Mouse (Mus musculus): Measurements from ENCODE around the gene Ddx28. TPM values are rescaled to one million over a fixed set of nuclear protein-coding genes. Genes with fewer than 3 reads are reported as not detected.

Gene Ddx28
- polyA plus RNA-seq, 1 experiment from 2014 or later = 10.2 TPM

DNA sequence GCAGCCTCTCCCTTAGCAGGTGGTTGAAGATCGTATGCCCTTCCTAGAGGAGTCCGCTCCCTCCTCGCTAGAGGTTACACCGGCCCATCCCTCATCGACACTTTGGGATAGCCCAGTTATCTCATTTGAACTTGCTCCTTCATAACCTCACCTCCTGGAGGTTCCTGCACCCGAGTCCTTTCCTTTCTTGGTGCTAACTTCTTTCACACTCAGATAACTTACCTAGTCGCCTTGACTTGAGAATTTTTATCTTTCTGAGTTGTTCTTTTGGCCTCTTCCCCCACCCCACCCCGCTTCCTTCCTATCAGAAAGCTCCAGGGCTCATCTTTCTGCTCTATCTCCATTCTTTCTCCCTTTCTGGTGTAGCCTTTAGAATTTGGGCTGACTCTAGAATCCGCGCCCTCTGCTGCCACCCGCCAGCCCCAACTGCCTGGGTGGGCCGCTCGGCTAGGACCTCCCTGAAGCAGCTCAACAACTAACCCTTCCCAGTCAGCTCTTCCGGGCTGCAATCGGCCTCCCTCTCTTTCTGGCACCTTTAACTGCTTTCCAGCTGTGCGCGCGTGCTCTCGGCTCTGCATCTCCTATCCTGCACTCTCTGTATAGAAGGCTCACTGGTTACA is 44.9 kb downstream of the Ddx28 start:
- Histone ChIP-seq H3K79me2 (ENCODE audit: inconsistent target) (peaks cover 36% of the 10 kb centered on the region), H3K4me3 (ENCODE audit: inconsistent target) (no peak overlapping the region; the same call in 1 of the 2 replicates), H3K27ac (no peak overlapping the region), H3K36me3 (ENCODE audit: inconsistent target) (no peaks in the 10 kb centered on the region)
- WGBS (ENCODE audit: missing documents) = 36% methylated on average over 19 of the region's 19 CpGs

DNA sequence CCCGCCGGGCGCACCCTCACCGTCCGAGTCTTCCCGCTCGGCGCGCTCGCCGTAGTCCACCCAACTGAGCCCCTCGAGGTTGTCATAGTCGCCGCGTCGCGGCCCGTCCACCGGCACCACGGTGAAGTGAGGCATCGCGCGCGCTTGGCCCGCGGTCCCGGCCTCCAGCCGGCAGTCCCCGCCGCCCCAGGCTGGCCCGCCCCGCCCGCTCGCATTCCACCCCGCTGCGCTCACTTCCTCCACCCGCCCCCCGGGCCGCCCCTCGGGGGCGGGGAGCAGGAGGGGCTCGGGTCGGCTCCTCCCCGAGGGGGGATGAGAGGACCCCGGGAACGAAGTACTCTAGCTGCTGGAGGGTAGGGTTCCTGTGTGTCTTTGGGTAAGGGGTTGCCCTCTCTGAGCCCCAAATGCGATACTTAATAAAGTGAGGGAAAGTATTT is 45.8 kb downstream of the Ddx28 start, which contains the start of gene Slc12a4:
Gene Slc12a4, minus strand, starts transcription at position 193 of the 437 bp plus-strand sequence.
- peak within 1 kb of the TSS; percentile 44 for H3K4me3 ChIP-seq (ENCODE audit: inconsistent target)
- 0% methylated on average over 35 of the region's 47 CpGs for WGBS (ENCODE audit: missing documents)
- no peaks in the 10 kb centered on the region for H3K36me3 ChIP-seq (ENCODE audit: inconsistent target)
- H3K79me2 ChIP-seq (ENCODE audit: inconsistent target) = peaks cover 45% of the 10 kb centered on the region
- no peak within 1 kb of the TSS for H3K27ac ChIP-seq

DNA sequence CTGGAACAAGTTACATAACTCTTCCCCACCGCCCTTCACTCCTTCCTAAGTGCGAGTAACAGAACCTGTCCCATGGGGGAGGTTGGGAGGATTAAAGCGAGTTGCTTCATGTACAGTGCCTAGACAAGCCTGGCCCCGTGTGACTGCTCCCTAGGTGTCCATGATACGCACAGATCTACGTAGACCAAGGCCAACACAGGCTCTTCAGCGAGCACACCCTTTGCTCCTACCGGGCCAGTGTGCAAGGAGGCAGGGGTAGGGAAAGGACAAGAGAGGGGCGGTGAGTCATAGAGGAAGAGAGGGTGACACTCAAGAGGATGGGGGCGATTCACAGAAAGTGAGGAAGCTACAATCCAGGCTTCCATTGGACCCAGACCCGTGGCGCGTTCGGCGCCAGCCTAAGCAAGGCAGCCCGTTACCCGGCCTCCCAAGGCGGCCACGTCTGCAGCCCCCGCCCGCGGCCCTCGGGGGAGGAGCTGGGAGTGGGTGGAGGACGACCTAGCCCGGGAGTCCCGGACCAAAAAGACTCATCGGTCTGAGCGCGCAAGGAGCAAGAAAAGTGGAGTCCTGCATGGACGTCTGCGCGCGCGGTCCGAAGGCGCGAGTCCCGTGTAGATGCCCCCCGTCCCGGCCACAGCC is 46.3 kb downstream of the Ddx28 start:
- H3K27ac ChIP-seq = no peak overlapping the region
- H3K36me3 ChIP-seq (ENCODE audit: inconsistent target) = no peaks in the 10 kb centered on the region
- 7% methylated on average over 40 of the region's 40 CpGs for WGBS (ENCODE audit: missing documents)
- H3K4me3 ChIP-seq (ENCODE audit: inconsistent target) = peak overlapping the region; percentile 44
- H3K79me2 ChIP-seq (ENCODE audit: inconsistent target) = peaks cover 47% of the 10 kb centered on the region

DNA sequence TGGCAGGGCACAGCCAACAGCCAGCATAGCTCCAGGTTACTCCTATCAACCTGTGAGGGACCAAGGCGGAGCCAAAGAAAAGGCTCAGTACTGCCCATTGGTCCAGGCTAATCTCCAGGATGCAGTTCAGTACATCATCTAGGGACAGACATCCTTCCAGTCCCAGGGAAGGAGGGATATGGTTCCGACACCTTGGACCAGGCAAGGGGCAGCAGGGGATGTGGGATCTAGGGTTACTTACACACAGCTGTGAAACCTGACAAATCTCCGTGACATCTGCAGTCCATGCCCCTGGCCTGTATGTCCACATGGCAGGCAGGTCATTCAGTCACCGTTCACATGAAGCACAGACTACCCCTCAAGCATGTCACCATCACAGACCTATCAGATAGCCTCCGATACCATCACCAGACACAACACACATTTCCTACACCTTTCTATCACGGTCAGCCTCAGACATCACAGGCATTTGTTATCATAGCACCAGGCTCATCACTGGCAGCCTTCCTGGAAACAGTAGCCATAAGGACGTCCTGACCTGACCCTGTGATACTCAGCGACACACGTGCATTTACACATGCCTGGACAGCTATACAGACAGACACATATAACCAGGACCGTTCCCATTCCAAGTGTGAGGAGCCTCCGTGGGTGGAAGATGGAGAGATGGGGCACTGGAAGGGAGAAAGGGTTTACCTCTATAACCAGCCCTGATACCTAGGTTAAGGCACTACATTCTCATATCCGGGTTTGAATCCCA is 47.0 kb downstream of the Ddx28 start:
- 82% methylated on average over 12 of the region's 12 CpGs for WGBS (ENCODE audit: missing documents)
- Histone ChIP-seq H3K79me2 (ENCODE audit: inconsistent target) (peaks cover 47% of the 10 kb centered on the region), H3K4me3 (ENCODE audit: inconsistent target) (peak overlapping the region; percentile 44; the same call in 1 of the 2 replicates), H3K27ac (no peak overlapping the region), H3K36me3 (ENCODE audit: inconsistent target) (no peaks in the 10 kb centered on the region)

DNA sequence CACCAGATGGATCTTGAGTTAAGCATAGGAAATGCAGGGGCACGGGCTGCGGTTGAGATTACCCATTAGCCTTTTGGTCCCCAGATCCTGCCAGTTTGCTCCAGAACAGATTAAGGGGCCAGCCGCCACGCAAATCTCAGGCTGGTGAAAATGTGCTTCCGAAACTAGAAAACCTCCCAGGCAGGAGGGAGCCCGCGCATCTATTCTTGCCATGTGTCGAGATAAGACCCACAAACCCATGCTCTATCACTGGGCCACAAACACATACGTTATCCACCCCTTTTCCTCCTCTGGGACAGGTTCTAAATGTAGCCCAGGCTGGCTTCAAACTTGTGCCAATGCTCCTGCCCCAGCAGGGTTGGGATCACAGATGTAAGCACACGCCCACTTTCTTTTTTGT is 50.1 kb downstream of the Ddx28 start:
- no peak overlapping the region for H3K27ac ChIP-seq
- H3K79me2 ChIP-seq (ENCODE audit: inconsistent target) = peaks cover 47% of the 10 kb centered on the region
- 88% methylated on average over 10 of the region's 10 CpGs for WGBS (ENCODE audit: missing documents)
- H3K4me3 ChIP-seq (ENCODE audit: inconsistent target) = no peak overlapping the region
- no peaks in the 10 kb centered on the region for H3K36me3 ChIP-seq (ENCODE audit: inconsistent target)

DNA sequence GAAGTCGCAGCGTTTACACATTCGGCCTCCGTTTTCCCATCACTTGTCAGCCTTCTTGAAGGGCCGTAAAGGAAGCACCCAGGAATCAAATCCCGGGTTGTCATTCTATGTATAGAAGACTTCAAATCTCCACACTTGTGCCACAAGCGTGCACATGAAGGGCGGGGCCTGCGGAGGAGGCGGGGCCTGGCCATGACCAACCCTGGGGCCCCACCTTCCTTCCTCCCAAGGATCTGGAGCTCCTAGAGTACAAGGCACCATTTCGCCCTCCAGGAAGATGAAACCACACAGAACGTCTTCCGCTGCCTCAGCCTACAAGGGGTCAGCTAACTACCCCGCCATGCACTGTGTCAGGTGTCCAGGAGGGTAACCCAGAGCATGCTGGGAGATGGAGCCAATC is 50.6 kb downstream of the Ddx28 start:
- Histone ChIP-seq H3K79me2 (ENCODE audit: inconsistent target) (peaks cover 47% of the 10 kb centered on the region), H3K27ac (no peak overlapping the region), H3K36me3 (ENCODE audit: inconsistent target) (no peaks in the 10 kb centered on the region), H3K4me3 (ENCODE audit: inconsistent target) (no peak overlapping the region)
- WGBS (ENCODE audit: missing documents) = 79% methylated on average over 14 of the region's 14 CpGs

Other genes with a start within 250 kb of the Ddx28 start
- gene Ranbp10, start 184.5 kb downstream of the Ddx28 start, polyA plus RNA-seq (2018) = 16.5 to 33.9 TPM (median 23.7 TPM) in 3 replicates
- gene Tsnaxip1, start 184.2 kb downstream of the Ddx28 start, polyA plus RNA-seq (2018) = not detected in 3 replicates
- gene Cenpt, start 158.6 kb downstream of the Ddx28 start, polyA plus RNA-seq (2018) = 7.2 to 13.3 TPM (median 8.2 TPM) in 3 replicates
- 8.3 to 23.6 TPM (median 20.4 TPM) in 3 replicates for gene Thap11, start 156.8 kb downstream of the Ddx28 start, polyA plus RNA-seq (2018)
- gene Nutf2, start 151.3 kb downstream of the Ddx28 start, polyA plus RNA-seq (2018) = 53.1 to 154 TPM (median 76.1 TPM) in 3 replicates
- gene Edc4, start 131.0 kb downstream of the Ddx28 start, polyA plus RNA-seq (2018) = 12.6 to 19.5 TPM (median 14.6 TPM) in 3 replicates
- not detected in 3 replicates for gene Nrn1l, start 118.3 kb downstream of the Ddx28 start, polyA plus RNA-seq (2018)
- gene Pskh1, start 111.4 kb downstream of the Ddx28 start, polyA plus RNA-seq (2018) = 16.3 to 17.5 TPM (median 16.4 TPM) in 3 replicates
- gene Ctrl, start 78.0 kb downstream of the Ddx28 start, polyA plus RNA-seq (2018) = not detected in 3 replicates
- 51.8 to 210 TPM (median 105 TPM) in 3 replicates for gene Psmb10, start 73.4 kb downstream of the Ddx28 start, polyA plus RNA-seq (2018)
- gene Lcat, start 68.5 kb downstream of the Ddx28 start, polyA plus RNA-seq (2018) = 0.10 to 0.28 TPM in 2 of 3 replicates, not detected in the other
- gene Slc12a4, start 45.8 kb downstream of the Ddx28 start, polyA plus RNA-seq (2018) = 16.1 to 37.5 TPM (median 23.1 TPM) in 3 replicates
- gene Dpep3, start 32.5 kb downstream of the Ddx28 start, polyA plus RNA-seq (2018) = 0.10 to 0.34 TPM in 2 of 3 replicates, not detected in the other
- 7.6 to 13.0 TPM (median 7.7 TPM) in 3 replicates for gene Dus2, start 20.5 kb downstream of the Ddx28 start, polyA plus RNA-seq (2018)
- not detected in 3 replicates for gene Dpep2nb, start 5.9 kb downstream of the Ddx28 start, polyA plus RNA-seq (2018)
- 21.3 to 25.2 TPM (median 22.3 TPM) in 3 replicates for gene Nfatc3, start 47.0 kb upstream of the Ddx28 start, polyA plus RNA-seq (2018)
- gene Esrp2, start 125.1 kb upstream of the Ddx28 start, polyA plus RNA-seq (2018) = not detected in 3 replicates
- 132 to 176 TPM (median 135 TPM) in 3 replicates for gene Pla2g15, start 138.5 kb upstream of the Ddx28 start, polyA plus RNA-seq (2018)
- 4.4 to 10.2 TPM (median 4.9 TPM) in 3 replicates for gene Slc7a6, start 157.0 kb upstream of the Ddx28 start, polyA plus RNA-seq (2018)
- 28.1 to 38.1 TPM (median 29.3 TPM) in 3 replicates for gene Slc7a6os, start 199.1 kb upstream of the Ddx28 start, polyA plus RNA-seq (2018)
- gene Prmt7, start 199.1 kb upstream of the Ddx28 start, polyA plus RNA-seq (2018) = 9.7 to 30.4 TPM (median 17.5 TPM) in 3 replicates

Data from macrophage (primary cell).